Mouse (Mus musculus) forebrain, embryonic 11.5 days (tissue): ENCODE results near the gene Mbd3l2. TPM values are rescaled to one million over a fixed set of nuclear protein-coding genes. Genes with fewer than 3 reads are reported as not detected.
A peak's percentile ranks its signal among the peaks of the same experiment; 100 is the strongest.

Source experiments
- ATAC-seq: fragments of 200-750 bp; cut with Nextera tagmentation; replicated peaks from 2 replicates; pipeline ENCODE4 v1.8.0; 2017; ENCODE audit warnings: moderate TSS enrichment; ENCODE audit not compliant: low FRiP score
- DNase-seq: peaks from one replicate; pipeline ENCODE4 v3.0.0-alpha.2; 2017; ENCODE audit warnings: low spot score
- H3K27ac ChIP-seq: fragments of 300-500 bp; sonication (generic); 2 replicates; pipeline ENCODE4 v1.5.1; 2014; ENCODE audit warnings: low read depth, low read length
- H3K27me3 ChIP-seq: fragments of 300-500 bp; sonication (generic); 2 replicates; pipeline ENCODE4 v1.6.1; 2014; ENCODE audit warnings: mild to moderate bottlenecking, low read length, mixed read lengths; ENCODE audit not compliant: control insufficient read depth, insufficient read depth
- H3K36me3 ChIP-seq: fragments of 300-500 bp; sonication (generic); 2 replicates; pipeline ENCODE4 v1.6.1; 2014; ENCODE audit warnings: mild to moderate bottlenecking, low read length, moderate library complexity, mixed read lengths; ENCODE audit not compliant: control insufficient read depth, insufficient read depth
- H3K4me1 ChIP-seq: fragments of 300-500 bp; sonication (generic); replicated peaks from 2 replicates; pipeline ENCODE4 v1.6.1; 2014; ENCODE audit warnings: low read length, mixed read lengths; ENCODE audit not compliant: control insufficient read depth, insufficient read depth
- H3K4me2 ChIP-seq: fragments of 300-500 bp; sonication (generic); 2 replicates; pipeline ENCODE4 v1.6.1; 2014; ENCODE audit warnings: low read depth, mild to moderate bottlenecking, low read length, moderate library complexity, mixed read lengths; ENCODE audit not compliant: severe bottlenecking
- H3K4me3 ChIP-seq: fragments of 300-500 bp; sonication (generic); 2 replicates; pipeline ENCODE4 v1.5.1; 2014; ENCODE audit warnings: low read depth, low read length
- H3K9ac ChIP-seq: fragments of 300-500 bp; sonication (generic); 2 replicates; pipeline ENCODE4 v1.6.1; 2014; ENCODE audit warnings: low read length
- H3K9me3 ChIP-seq: fragments of 300-500 bp; sonication (generic); 2 replicates; pipeline ENCODE4 v1.6.1; 2016; ENCODE audit warnings: low read length, mixed read lengths; ENCODE audit not compliant: control insufficient read depth
- WGBS: fragments of 180-500 bp; shearing (Covaris S2); extraction: QIAGEN DNeasy Blood & Tissue Kit; methylation state at CpG from one replicate; pipeline ENCODE4 v1.1.7; 2014; 5-methylcytosine and 5-hydroxymethylcytosine counted together
- microRNA-seq: library from miRNA; unstranded; fragments of <30 nt; microRNA quantifications from one replicate; pipeline ENCODE4, GENCODE M21; 2016; ENCODE audit not compliant: insufficient number of aligned reads
- polyA plus RNA-seq: library from polyadenylated mRNA; unstranded; fragments of >200 nt; fragmentation: Nextera tagmentation; extraction: Ambion mirVana; gene quantifications from 2 replicates; pipeline ENCODE4 v1.2.1, GENCODE M21; 2014

The Mbd3l2 gene
- polyA plus RNA-seq, 1 experiment from 2014 or later = 0.12 TPM

- ATAC-seq = no peak
- Histone ChIP-seq H3K4me3 (no peak overlapping the region), H3K4me2 (no peak overlapping the region), H3K27me3 (no peaks in the 10 kb centered on the region), H3K27ac (no peak overlapping the region), H3K4me1 (no peaks in the 10 kb centered on the region; the same call in 1 of the 2 replicates), H3K36me3 (no peaks in the 10 kb centered on the region; the same call in 1 of the 2 replicates), H3K9ac (no peak overlapping the region), H3K9me3 (no peaks in the 10 kb centered on the region; the same call in 1 of the 2 replicates)
- 94% methylated on average over 3 of the region's 3 CpGs for WGBS
- no peak for DNase-seq
These were observed 37.6 kb downstream of the Mbd3l2 start for GRCm38 (mm10) chr9:18468005-18468404.

- WGBS = 4% methylated on average over 39 of the region's 39 CpGs
- peak; percentile 98 for ATAC-seq
- peak overlapping the region; percentile 54 for H3K4me3 ChIP-seq
These were observed 43.1 kb downstream of the Mbd3l2 start for GRCm38 (mm10) chr9:18473324-18474128.

GRCm38 (mm10) chr9:18478168-18478567, 47.7 kb downstream of the Mbd3l2 start, which contains the start of the genes Zfp558 and Mbd3l1:
Gene Zfp558 (minus strand): TSS chr9:18478268.
Gene Mbd3l1 (plus strand): TSS chr9:18478359.
- H3K9ac ChIP-seq = no peak within 1 kb of the TSS
- no peaks in the 10 kb centered on the region for H3K4me1 ChIP-seq
- no peak within 1 kb of the TSS for H3K4me2 ChIP-seq
- H3K4me3 ChIP-seq = no peak within 1 kb of the TSS
- DNase-seq = no peak
- ATAC-seq = no peak
- H3K27me3 ChIP-seq = no peaks in the 10 kb centered on the region
- H3K27ac ChIP-seq = no peak within 1 kb of the TSS
- H3K36me3 ChIP-seq = no peaks in the 10 kb centered on the region
- H3K9me3 ChIP-seq = no peaks in the 10 kb centered on the region
- WGBS = 78% methylated on average over 3 of the region's 3 CpGs

More at GRCm38 (mm10) chr9:18473324-18474128, 43.1 kb downstream of the Mbd3l2 start:
- H3K9me3 ChIP-seq = no peaks in the 10 kb centered on the region
- H3K9ac ChIP-seq = peak overlapping the region; percentile 66
- peak overlapping the region; percentile 61 for H3K4me2 ChIP-seq
- DNase-seq = peak; percentile 88
- peak overlapping the region; percentile 91 for H3K27ac ChIP-seq
- H3K27me3 ChIP-seq = no peaks in the 10 kb centered on the region
- no peaks in the 10 kb centered on the region; the same call in 1 of the 2 replicates for H3K4me1 ChIP-seq
- H3K36me3 ChIP-seq = no peaks in the 10 kb centered on the region

Small RNAs within 50 kb of the gene (microRNA-seq; reads per million reads assigned to microRNA genes)
- not detected for gene Gm22854

Other genes starting within 250 kb of the Mbd3l2 start
- 123 and 129 TPM in 2 replicates for gene Chordc1, start 138.5 kb upstream of the Mbd3l2 start, polyA plus RNA-seq
- 0.76 and 0.88 TPM in 2 replicates for gene Naalad2, start 27.7 kb upstream of the Mbd3l2 start, polyA plus RNA-seq
- gene Ubtfl1, start 26.2 kb upstream of the Mbd3l2 start, polyA plus RNA-seq = not detected in 2 replicates
- gene Zfp558, start 47.6 kb downstream of the Mbd3l2 start, polyA plus RNA-seq = 14.2 and 16.7 TPM in 2 replicates
- not detected in 2 replicates for gene Mbd3l1, start 47.7 kb downstream of the Mbd3l2 start, polyA plus RNA-seq
- not detected in 2 replicates for gene Muc16, start 243.9 kb downstream of the Mbd3l2 start, polyA plus RNA-seq